Mouse (Mus musculus) ES-E14 (cell line): ENCODE measurements at regions not wholly inside any gene's neighbourhood (a gene's known extent, or its start where the extent isn't known, plus 50 kb on each side); places are given as distances from the start of the nearest gene placed in this dataset.
A peak's percentile ranks its signal among the peaks of the same experiment; 100 is the strongest.

Experiments used
- DNase-seq: peaks from one replicate; pipeline ENCODE4 v3.0.0-alpha.2; 2013; ENCODE audit warnings: low read depth, low spot score
- H3K27ac ChIP-seq: 2 replicates; pipeline ENCODE4 v1.5.1; 2012; ENCODE audit warnings: low read depth, mild to moderate bottlenecking, low read length, moderate library complexity, mixed read lengths; ENCODE audit not compliant: poor library complexity, insufficient read depth, severe bottlenecking
- H3K36me3 ChIP-seq: 2 replicates; pipeline ENCODE4 v1.6.1; 2012; ENCODE audit warnings: mild to moderate bottlenecking, low read length, moderate library complexity, mixed read lengths; ENCODE audit not compliant: control insufficient read depth, poor library complexity, insufficient read depth, severe bottlenecking
- H3K4me1 ChIP-seq, 2 experiments: fragments of 150-350 bp in 1 of 2; sonication (generic) in 1 of 2; 2 replicates each; pipeline ENCODE4 v1.6.1; 2012; ENCODE audit warnings: low read length in 2 of 2, mild to moderate bottlenecking in 1 of 2, mixed read lengths in 1 of 2; ENCODE audit not compliant: control insufficient read depth in 2 of 2, insufficient read depth in 2 of 2, poor library complexity in 1 of 2
- H3K4me3 ChIP-seq, 2 experiments: fragments of 150-350 bp in 1 of 2; sonication (generic) in 1 of 2; 2 replicates each; pipeline ENCODE4 v1.5.1; 2012; ENCODE audit warnings: low read length in 2 of 2, low read depth in 1 of 2, mild to moderate bottlenecking in 1 of 2, mixed read lengths in 1 of 2; ENCODE audit not compliant: insufficient read depth in 1 of 2, poor library complexity in 1 of 2, severe bottlenecking in 1 of 2
- H3K9ac ChIP-seq: 2 replicates; pipeline ENCODE4 v1.6.1; 2012; ENCODE audit warnings: low read depth, mild to moderate bottlenecking, low read length, mixed read lengths; ENCODE audit not compliant: poor library complexity, insufficient read depth, severe bottlenecking
- H3K9me3 ChIP-seq: fragments of 150-350 bp; sonication (generic); 2 replicates; pipeline ENCODE4 v1.6.1; 2012; ENCODE audit warnings: low read depth, mild to moderate bottlenecking, low read length; ENCODE audit not compliant: control insufficient read depth, insufficient read depth
- CHD2 ChIP-seq: IDR thresholded peaks from 2 replicates; pipeline ENCODE4 v1.6.1; 2014; ENCODE audit warnings: mild to moderate bottlenecking, low read depth, low read length, inconsistent platforms
- HCFC1 ChIP-seq: IDR thresholded peaks from 2 replicates; pipeline ENCODE4 v1.6.1; 2012; ENCODE audit warnings: low read length, inconsistent platforms, borderline replicate concordance; ENCODE audit not compliant: insufficient read depth
- MAFK ChIP-seq: IDR thresholded peaks from 2 replicates; pipeline ENCODE4 v1.6.1; 2014; ENCODE audit warnings: mild to moderate bottlenecking, low read depth, low read length, inconsistent platforms; ENCODE audit not compliant: insufficient read depth
- ZC3H11A ChIP-seq: IDR thresholded peaks from 2 replicates; pipeline ENCODE4 v1.6.1; 2012; ENCODE audit warnings: low read depth, mild to moderate bottlenecking, inconsistent platforms, low read length, borderline replicate concordance
- ZNF384 ChIP-seq: IDR thresholded peaks from 2 replicates; pipeline ENCODE4 v1.6.1; 2012; ENCODE audit warnings: low read depth, low read length, inconsistent platforms
- in situ Hi-C, 2 experiments: fragments of 600-800 bp; cut with MboI; formaldehyde crosslinking; loops; one replicate each; pipeline ENCODE4 v1.15.1; 2025; ENCODE audit warnings: low sequenced_read_pairs in 2 of 2, inconsistent platforms in 1 of 2; ENCODE audit not compliant: unreplicated experiment in 2 of 2

DNA sequence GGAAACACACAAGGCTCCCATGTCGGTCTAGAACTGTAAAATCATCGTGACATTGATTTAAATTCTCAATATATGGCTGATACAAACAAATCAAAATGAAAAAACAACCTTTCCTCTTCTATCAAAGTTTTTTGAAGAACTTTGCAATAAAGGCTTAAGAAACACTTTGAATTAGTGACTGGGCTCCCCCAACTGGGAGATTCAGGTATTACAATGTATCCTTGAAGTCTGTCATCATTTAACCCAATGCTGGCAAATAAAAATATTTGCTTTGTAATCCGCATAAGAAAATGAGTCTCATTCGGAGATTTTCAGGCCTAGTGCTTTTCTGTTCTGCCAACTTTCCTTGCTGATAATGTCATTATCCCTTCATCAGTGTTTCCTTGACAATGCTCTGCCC lies 465.2 kb upstream of the Rag2 start:
- in situ Hi-C loops, result no loop called here
- peak; percentile 43 for DNase-seq
- no peak overlapping the region for H3K27ac ChIP-seq
- no peak overlapping the region for H3K9ac ChIP-seq
- H3K4me1 ChIP-seq, result no peaks in the 10 kb centered on the region
- no peak overlapping the region for H3K4me3 ChIP-seq
- no peak for TF ChIP-seq ZNF384
- TF ChIP-seq MAFK, result no peak
- no peak for TF ChIP-seq CHD2
- TF ChIP-seq ZC3H11A, result 0 out of 2 replicates have a peak, but pooled peaks have one; percentile 47
- no peaks in the 10 kb centered on the region for H3K36me3 ChIP-seq
- H3K9me3 ChIP-seq, result no peaks in the 10 kb centered on the region

DNA sequence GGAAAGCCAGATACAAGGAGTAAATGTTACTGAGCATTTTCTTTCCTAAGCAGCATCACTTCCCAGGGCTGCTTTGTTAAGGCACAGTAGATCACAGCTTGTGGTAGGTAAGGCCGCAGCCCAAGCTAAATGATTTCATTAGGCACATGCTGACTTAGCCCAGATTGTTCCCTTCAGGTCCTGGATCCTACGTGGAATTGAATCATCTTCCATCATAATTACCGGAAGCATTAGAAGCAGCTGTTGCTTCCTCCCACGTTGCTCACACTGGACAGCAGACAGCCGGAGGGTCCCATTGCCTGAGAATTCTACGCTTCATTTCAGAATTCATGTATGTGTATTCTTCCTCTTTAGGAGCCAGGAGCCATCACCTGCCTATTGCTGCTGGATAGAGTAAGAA lies 458.6 kb upstream of the Rag2 start:
- Histone ChIP-seq H3K36me3 (no peaks in the 10 kb centered on the region), H3K9ac (no peak overlapping the region), H3K4me1 (no peaks in the 10 kb centered on the region), H3K9me3 (no peaks in the 10 kb centered on the region), H3K4me3 (no peak overlapping the region), H3K27ac (no peak overlapping the region)
- DNase-seq, result no peak
- TF ChIP-seq ZC3H11A (no peak), MAFK (no peak), HCFC1 (no peak)
- in situ Hi-C loops, result no loop called here

DNA sequence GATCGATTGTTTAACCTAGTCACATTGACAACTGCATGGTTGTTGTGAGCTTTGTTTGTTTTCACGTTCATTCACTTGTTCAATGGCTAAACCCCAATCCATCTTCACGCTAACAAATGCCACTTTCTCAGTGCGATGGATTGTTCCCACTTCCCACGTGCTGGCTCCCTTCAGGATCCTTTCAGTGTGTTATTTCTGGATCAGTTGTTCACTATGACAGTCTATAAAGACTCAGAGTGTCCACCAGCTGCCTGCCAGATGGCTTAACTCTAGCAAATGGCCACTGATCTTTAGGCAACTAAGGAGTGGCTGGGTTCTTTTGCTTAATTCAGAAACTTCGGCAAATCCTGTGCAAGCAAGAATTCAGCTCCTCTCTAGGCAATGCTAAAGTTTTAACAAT lies 451.7 kb upstream of the Rag2 start:
- Histone ChIP-seq H3K36me3 (no peaks in the 10 kb centered on the region), H3K9ac (no peak overlapping the region), H3K4me3 (no peak overlapping the region), H3K4me1 (no peaks in the 10 kb centered on the region), H3K27ac (no peak overlapping the region), H3K9me3 (no peaks in the 10 kb centered on the region)
- DNase-seq, result no peak
- TF ChIP-seq ZC3H11A (no peak), MAFK (no peak), HCFC1 (no peak), CHD2 (no peak), ZNF384 (no peak)
- in situ Hi-C loops, result no loop called here

DNA sequence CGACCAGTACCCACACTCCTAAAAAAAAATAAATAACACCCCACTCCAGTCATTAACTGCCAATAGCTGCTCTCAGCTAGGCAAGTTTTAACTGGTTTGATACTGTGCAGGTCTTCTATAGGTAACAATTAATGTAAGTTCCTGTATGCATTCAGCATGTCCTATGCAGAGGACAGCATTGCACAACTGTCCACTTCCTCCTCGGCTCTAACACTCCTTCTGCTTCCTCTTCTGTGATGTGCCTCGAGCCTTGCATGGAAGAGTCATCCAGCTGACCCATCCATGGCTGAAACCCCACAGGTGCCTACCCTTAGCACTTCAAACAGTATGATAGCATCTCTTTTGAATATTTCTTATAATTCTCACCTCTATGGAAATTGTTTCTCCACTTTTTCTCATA lies 449.4 kb upstream of the Rag2 start:
- Histone ChIP-seq H3K9ac (no peak overlapping the region), H3K9me3 (no peaks in the 10 kb centered on the region), H3K36me3 (no peaks in the 10 kb centered on the region), H3K4me3 (no peak overlapping the region), H3K27ac (no peak overlapping the region), H3K4me1 (no peaks in the 10 kb centered on the region)
- in situ Hi-C loops, result no loop called here
- DNase-seq, result no peak
- no peak for TF ChIP-seq ZNF384
- no peak for TF ChIP-seq CHD2
- no peak for TF ChIP-seq MAFK

DNA sequence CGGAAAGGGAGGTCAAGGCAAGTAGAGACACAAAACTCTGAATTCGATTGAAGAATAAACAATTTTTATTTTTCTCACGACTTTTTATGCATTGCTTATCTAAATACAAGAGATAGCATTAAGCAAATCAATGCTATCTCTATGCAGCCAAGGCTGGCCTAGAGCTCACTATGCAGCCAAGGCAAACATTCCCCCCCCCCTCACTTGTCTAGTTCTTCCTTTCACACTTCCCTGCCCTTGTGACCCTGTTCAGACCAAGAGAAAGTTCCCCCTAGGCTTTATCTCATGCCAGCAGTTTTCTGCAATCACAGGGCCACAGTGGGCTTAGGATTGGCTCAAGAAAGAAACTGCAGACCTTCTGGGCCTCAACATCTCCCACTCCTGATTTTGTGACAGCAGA lies 417.9 kb upstream of the Rag2 start:
- TF ChIP-seq ZNF384 (no peak), CHD2 (no peak), MAFK (no peak), ZC3H11A (no peak), HCFC1 (no peak)
- no peak overlapping the region for H3K4me3 ChIP-seq
- in situ Hi-C loops, result no loop called here

More for the DNA sequence above, 417.9 kb upstream of the Rag2 start:
- Histone ChIP-seq H3K9ac (no peak overlapping the region), H3K4me1 (no peaks in the 10 kb centered on the region), H3K9me3 (no peaks in the 10 kb centered on the region), H3K36me3 (no peaks in the 10 kb centered on the region), H3K27ac (no peak overlapping the region)
- DNase-seq, result no peak
